Mouse (Mus musculus): ENCODE data around the gene Dcp1b.

Gene Dcp1b

DNA sequence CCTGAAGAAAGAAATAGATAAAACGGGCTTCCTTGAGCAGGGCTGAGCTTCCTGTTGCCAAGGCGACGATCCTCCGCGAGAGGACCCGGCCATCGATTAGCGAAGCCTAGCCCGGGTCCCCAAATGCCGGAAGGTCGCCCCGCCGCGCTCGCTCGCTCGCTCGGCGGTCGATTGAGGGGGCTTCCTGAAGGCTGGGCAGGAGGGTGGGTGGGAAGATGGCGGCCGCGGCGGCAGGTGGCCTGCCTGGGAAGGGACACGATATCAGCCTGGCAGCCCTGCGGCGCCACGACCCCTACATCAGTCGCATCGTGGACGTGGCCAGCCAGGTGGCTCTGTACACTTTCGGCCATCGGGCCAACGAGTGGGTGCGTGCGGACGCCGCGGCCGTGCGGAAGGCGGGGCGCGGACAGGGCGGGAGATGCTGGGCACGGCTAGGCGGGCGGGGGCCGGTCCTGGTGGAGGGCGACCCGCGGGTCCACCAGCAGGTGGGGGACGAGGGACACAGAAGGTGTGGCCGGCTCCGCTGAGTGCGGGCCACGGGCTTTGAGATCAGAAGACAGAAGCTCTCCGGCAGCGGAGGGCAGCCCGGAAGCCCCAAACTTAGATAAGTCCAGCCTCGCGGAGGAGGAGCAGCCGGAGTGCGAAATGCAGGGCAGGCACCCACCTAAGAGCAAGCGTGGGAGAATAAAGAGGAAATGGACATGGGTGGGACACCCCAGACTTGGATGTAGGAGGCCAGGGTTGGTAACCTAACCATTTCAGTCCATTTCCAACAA is at the start of gene Dcp1b:
Dcp1b (plus strand) TSS at position 176 of the 776 bp plus-strand sequence.
- peak; percentile 97 for DNase-seq

DNA sequence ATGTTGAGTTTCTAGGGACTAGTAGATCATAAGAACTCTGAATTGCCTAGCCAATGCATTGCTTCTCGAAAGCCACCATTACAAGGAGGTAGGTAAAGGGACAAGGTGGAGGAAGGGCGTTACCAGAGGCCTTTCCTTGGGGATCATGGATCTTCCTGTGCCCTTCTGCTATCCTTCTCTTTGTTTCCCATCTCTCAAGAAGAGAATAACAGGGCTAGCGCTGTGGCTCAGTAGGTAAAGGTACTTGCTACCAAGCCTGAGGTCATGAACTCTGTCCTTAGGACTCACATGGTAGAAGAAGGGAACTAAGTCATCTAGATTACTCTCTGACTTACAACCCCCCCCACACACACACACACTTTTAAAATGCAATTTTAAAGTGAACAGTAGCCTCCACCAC is 48.1 kb upstream of the Dcp1b start:
- DNase-seq = no peak

DNA sequence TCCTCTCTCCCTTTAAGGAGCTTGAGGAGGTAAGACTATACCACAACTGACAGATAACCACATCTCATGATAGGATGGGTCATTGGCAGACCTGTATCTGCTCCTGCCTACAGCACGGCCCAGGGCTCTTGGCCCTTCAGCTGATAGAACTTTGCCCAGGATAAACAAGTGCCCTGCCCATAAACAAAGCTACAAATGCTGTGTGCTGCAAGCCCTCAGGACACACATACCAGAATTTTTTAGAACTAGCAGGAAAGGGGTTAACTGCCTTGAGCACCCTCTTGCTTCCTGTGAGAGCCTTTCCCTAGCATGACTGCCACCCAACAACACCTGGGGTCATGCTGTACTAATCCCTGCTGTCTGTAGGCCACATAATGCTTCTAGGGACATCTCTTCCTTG is 47.0 kb upstream of the Dcp1b start:
- no peak for DNase-seq

DNA sequence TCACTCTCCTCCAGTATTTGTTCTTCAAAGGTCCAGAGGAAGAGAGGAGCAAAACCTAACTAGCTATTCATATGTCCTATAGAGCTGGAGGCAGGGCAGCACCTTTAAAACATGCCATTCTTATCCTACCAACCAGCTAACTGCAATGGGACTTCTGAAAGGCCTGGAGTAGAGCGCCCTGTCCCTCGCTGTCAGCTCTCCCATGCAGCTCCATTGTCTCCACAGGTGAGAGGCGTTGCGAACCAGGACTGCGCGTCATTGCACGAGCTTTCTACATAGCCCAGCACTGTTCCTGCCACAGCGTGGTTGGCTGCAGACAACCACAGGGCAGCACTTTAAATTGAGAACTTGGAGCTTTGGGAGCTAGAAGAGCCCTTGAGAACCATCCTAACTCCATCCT is 46.5 kb upstream of the Dcp1b start:
- no peak for DNase-seq

DNA sequence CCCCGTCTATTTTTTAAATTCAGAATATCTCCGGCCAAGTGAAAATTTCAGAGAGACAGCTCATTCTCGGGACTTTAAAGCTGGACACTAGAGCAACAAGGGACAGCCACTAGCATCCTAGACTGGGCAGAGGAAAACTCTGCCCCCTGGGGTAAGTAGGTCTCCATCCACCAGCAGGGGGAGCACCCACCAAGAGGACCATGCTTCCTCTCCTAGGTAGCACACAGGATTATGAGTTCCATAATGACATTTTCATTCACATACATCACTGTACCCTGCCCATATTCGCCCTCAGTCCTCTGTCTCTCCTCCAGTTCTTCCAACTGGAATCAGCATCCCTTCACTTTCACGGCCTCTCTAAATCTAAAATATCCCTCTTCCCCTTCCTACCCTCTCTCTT is 45.4 kb upstream of the Dcp1b start:
- DNase-seq = peak; percentile 43

DNA sequence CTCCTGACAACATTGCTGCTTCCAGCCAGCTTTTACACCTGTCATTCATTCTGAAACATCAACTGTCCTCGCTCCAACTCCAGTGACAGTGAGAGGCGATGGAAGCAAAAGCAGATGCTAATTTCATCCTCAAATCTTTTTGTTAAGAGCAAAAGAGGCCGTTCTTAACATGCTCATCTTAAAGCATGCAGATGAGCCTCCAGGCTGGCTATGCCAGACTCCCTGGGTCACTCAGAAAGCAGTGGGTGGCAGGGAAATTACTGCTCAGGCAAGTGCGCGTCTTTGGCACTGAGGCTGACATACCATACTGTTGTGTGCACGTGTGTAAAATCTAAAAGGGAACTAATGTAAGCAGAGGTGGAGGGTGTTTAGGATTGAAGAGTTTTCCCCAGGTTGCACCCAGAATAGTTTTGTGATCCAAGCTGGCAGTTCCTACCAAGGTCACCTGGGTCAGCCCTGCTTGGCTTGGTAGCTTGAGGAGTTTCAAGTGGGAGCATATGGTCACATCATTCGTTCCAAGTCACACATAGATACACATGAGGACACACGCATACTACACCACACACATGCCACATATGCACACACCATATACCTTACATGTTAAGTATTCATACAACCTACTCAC is 42.8 kb upstream of the Dcp1b start:
- no peak for DNase-seq

DNA sequence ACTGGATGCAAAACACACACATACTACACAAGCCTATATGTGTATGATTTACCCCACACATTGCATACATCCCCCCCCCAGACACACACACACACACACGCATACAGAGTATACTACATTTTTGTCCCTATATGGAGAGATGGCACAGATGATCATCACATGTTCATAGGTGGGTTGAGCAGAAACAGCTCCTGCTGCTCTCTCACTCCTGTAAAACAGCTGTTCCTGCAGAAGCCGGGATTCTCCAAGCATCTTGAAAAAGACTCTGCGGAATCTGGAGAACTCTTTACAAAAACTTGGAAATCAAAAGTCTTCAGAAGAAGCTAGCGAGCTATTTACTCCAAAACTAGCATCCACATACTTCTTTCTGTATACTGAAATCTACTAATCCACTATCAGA is 42.2 kb upstream of the Dcp1b start:
- DNase-seq = no peak

DNA sequence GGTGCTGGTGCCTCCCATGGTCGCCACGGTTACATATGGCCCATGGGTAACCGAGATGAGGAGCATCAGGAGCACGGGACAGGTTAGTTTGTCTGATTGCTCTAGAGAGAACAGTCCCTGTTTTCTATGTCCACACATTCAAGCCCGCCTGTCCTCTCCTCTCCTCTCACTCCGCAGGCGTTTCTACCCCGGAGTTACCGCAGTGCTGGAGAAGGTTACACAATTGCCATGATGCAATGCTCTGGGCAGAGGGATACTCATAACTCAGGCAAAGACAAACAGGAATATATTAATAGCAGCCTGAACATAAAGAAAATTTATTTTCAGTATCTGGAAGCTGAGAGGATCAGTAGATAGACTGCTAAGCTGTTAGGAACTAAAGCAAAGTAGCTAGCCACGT is 37.3 kb upstream of the Dcp1b start:
- DNase-seq = no peak

DNA sequence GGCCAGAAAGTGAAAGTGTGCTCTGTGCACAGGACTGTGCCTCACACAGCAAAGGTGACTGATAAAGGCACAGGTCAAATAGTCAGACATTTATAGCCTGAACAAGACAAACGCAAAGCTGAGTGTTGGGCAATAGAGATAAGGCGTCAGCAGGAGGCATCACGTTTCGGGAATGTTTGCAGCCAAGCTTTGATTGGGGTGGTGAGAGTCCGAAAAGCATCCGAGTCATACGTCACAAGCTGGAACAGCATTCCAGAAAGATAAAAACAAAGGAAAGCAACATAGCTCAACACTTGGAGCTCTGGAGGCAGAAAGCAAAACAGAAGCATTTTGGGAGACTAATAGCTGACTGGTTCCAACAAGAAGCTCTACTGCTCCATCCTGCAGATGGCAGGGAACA is 35.5 kb upstream of the Dcp1b start:
- DNase-seq = no peak

DNA sequence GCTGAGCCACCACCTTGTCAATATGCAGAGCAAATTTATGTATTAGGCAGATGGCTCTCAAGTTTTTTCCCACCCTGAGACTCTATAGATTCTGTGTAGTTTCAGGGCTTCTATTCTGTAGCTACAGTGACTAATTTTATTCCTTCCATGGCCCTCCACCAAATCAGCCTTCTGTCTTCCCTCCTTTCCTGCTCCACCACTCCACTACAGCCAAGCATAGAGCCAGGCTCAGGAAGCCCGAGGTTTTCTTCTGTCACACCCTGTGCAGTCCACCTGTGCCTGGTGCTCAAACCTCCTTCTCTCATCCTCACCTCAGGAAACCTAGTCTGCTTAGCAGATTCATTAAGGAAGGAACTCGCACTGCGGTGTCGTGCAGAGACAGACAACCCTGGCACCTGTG is 29.9 kb upstream of the Dcp1b start:
- no peak for DNase-seq

DNA sequence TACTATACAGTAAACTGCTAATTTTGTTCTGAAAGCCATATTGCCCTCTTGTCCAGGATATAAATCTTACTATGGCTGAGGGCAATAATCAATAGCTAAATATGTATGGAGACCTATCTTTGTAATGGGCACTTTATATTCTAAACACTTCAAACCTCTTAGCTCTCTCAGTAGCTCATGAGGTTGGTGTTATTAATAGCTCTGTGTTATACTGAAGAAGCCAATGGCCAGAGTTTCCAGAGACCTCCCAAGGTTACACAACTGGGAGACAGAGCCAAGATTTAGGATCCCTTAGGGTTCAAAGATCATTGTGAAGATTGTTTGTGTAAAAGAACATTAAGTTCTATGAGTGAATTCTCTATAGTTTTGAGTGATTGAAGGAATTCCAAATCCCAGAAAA is 9.4 kb upstream of the Dcp1b start:
- no peak for DNase-seq

DNA sequence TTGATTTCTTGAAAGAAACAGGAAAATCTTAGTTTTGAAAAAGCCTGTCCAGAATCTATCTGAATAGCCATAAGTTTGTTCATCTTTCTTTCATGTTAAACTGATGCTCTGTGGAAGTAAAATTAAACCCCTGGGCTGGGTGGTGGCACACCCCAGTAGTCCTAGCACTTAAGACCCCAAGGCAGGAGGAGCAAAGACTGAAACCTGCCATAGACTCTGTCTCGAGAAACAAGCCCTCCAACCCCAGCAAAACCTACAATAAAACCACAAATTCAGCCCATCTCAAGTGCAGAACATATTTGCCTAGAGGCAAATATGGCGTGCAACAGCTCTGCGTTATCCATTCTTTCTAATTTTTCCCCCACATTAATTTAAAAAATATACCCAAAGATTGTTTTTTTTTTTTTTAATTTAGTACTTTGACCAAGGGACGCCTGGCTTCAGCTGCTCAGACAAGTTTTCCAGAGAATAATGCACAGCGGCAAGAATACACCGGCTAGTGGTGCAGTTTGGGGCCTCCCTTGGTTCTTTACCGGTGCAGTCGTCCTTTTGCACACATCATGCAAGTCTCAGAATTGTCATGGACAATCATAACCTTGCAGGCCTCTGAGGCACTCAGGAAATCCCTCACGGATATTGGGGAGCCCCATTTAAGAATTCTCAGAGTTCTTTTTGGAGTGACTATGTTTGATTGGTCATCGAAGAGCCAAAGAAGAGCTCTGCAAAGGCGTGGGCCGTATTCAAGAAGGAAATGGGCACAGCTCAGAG is 562 bp upstream of the Dcp1b start:
- DNase-seq = no peak

DNA sequence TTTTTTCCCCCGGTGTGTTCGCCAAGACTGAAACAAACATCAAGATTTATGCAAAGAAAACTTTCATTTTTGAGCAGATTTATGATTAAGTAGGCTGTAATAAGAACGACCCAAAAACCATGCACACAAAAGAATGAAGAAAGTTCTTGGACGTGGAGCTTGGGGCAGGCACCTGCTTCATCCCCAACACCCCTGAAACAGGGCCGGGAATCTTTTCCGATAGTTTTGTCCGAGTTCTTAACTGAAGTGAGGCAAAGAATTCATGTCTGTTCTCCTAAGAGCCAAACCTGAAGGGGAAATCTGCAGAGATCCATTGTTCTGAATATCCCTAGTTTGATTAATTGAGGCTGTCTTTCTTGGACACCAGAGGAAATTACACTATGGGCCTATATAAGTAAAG is 1.1 kb downstream of the Dcp1b start:
- DNase-seq = no peak

DNA sequence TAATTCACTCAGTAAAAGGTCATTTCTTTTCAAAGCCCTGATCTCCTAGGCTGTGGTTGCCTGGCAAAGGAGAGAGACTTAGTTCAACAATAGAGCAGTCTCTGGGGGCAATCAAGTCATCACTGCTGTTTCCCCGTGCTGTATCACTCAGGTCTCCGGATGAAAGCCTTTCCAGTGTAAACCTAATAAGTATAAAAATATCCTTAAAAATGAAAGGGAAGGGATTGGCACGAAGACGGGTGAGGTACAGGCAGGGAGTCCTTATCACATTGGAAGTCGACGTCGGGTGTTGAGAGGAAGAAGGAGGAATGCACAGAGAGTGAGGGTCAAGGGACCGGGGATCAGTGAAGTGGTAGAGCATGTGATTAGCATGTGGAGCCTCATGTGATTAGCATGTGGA is 2.0 kb downstream of the Dcp1b start:
- no peak for DNase-seq

DNA sequence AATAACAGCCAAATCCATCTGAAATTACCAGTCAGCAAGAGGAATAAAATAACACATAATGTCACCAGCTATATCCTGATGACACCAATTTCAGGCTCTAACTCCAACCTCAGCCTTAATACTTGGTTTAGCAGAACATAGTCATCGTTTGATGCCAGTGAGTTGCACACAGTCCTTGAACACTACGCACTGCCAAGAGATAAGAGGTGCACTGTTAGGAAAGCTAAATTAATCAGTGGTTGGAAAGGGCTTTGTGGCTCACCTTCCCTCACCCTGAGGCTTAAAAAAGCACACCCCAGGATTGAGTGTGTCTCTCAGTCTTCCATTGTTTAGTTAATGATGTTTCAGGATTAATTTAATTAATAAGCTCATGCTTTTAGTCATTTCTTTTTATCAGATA is 5.1 kb downstream of the Dcp1b start:
- no peak for DNase-seq

DNA sequence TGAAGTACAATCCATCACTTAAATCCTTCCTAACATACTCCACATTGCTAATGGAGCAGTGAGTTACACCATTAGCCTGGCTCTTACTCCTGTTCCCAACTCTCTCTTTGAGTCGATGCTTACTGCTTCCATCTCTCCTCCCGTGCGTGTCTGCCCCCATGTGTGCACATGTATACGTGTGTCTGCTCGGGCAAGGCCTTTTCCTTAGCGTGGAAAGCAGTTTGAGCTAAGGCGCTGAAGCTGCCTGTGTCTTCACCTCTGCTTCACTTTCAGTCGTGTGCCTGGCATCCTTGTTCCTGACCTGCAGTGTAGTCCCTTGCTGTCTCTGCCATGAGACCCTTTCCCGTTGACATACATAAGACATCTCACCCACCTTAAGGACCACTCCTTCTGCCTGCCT is 7.2 kb downstream of the Dcp1b start:
- DNase-seq = no peak

DNA sequence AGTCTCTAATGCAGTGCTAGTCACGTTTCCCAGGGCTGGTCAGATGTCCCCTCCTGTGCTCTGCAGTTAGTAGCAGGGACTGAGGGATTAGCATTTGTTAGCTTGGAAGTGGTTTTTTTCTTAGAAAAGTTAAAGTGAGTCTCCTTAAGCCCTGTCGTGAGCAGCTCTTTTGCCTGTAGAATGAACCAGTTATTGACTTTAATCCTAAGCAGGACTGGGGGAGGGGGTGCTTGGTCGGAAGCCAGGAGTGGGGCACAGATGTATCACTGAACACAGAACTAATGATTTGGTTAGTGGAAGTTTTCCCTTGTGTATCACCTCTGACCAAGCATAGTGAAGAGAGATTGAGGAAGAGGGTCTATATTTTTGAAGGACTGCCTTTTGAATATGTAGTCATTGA is 8.7 kb downstream of the Dcp1b start:
- no peak for DNase-seq

DNA sequence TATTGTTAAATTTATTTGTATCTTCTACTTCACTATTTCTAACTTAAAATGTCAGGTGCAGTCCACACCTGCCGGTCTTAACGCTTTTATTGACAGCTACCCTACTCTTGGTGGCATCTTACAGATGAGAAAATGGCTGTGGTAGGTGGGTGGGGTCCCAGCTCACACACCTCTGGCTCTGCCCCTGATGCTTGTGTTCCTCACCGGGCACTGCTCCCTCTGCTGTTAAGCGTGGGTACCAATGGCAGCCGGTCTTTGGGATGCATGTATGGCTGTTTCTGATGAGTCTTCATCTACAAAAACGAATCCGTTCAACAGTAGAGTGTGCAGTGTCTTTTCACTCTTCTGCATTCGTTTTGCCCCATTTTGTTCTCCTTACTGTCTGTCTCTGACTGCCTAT is 11.6 kb downstream of the Dcp1b start:
- peak; percentile 36 for DNase-seq

DNA sequence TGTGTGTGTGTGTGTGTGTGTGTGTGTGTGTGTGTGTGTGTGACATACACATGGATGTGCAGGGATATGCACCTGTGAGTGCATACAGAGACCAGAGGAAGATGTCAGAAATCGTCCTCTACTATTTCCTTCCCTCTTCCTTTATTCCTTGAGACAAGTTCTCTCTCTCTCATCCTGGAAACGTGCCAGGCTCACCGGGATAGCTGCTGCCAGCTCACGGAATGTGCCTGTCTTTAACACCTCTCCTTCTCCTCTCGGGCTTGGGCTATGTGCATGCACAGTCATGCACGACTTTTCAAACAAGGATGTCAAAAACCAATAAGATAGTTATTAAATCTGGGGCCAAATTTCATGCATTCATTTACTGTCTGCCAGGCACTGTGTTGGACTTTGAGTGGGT is 12.6 kb downstream of the Dcp1b start:
- DNase-seq = no peak

DNA sequence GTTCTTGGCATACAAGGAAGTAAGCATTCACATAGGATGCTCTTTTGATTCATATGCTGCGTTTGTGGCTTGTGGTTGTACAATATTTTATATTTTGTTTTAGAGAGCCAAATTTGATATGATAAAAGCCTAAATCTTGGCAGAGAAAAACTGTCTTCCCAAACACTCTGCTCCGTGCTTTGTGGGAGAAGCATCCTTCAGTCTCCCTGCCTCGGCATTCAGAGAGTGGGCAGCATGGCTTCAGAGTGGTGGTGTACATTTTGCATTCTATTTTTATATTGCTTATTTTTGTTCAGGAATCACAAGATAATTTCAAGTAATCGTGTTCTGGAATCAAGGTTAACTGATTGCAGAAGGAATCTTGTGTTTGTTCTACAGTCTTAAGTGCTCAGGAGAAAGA is 16.4 kb downstream of the Dcp1b start:
- DNase-seq = no peak

DNA sequence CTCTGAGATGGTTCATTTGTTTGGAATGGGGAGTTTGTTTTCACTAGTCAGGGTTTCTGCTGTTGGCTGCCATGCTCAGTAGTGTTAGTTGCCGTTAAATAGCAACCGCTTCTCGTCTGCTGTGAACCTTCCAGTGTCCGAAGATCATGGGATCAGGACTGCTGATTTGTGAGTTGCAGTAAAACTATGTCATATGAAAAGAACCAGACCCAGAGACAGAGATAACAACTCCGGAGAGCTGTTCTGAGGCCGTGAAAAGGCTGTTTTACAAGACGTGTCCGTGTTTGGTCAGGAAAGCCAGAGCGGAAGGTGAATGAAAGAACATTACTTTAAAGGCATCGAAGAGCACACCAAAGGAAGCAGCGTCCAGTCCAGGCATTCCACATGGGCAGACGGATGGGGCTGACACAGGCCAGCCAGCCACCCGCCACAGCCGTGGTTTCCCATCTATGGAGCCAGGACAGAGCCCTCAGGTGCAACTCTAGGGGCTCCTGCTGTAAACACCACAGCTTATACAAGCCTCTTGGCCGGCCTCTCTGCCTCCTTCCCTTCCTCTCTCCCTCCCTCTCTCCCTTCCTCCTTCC is 18.6 kb downstream of the Dcp1b start:
- DNase-seq = peak; percentile 10

DNA sequence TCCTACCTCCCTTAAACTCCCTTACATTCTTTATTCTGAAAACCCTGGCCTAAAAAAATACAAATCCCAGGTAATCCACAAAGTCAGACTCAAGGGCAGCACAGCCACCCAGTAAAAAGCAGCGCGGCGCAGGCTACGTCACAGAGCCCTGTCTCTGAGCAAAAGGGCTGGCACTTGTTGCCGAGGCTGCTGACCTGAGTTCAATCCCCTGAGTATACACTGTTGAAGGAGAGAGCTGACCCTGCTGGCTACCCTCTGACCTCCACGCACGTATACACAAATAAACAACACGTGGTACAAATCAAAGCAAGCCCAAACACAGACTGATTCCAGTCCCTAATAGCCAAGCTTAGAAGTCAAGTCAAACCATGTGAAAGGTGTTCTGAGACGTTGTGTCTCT is 19.1 kb downstream of the Dcp1b start:
- DNase-seq = no peak

DNA sequence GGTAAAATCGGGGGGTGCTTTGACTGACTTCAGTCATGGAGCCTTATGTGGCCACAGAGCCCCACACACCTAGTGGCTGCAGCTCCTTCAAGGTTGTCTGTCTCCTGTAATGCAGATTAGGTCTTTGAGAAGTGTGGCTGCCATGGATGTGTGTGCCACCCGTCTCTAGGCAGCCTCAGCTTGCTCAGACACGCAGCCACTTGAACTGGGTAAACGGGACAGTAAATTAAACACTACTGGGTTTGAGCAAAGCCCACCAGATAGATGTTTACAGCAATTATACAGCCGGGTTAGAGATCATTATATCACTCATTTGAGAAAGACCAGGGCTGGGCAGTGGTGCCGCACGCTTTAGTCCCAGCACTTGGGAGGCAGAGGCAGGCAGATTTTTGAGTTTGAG is 19.5 kb downstream of the Dcp1b start:
- DNase-seq = no peak

All from embryo, embryonic 11 days (tissue).